Mouse (Mus musculus) lung, postnatal 0 days (tissue): Measurements from ENCODE around the gene Nradd.

Experiments
- CTCF ChIP-seq: IDR thresholded peaks from 2 replicates; pipeline ENCODE4 v1.5.1; 2016; ENCODE audit warnings: antibody characterized with exemption, mild to moderate bottlenecking
- EP300 ChIP-seq: IDR thresholded peaks from 2 replicates; pipeline ENCODE4 v1.6.1; 2016; ENCODE audit warnings: antibody characterized with exemption, mild to moderate bottlenecking, control low read depth

- TF ChIP-seq CTCF (peak; percentile 7; the same call in 1 of the 2 replicates), EP300 (no peak)
Measured at GRCm38 (mm10) chr9:110624361-110625166, at the start of gene Nradd.
